Mouse (Mus musculus) skeletal muscle tissue, adult 2 months (tissue): ENCODE results near the gene Gcg.
A peak's percentile ranks its signal among the peaks of the same experiment; 100 is the strongest.

Experiments
- DNase-seq: peaks from one replicate; pipeline ENCODE4 v3.0.0-alpha.2; 2012; ENCODE audit warnings: low read depth, low spot score

The Gcg gene

DNA sequence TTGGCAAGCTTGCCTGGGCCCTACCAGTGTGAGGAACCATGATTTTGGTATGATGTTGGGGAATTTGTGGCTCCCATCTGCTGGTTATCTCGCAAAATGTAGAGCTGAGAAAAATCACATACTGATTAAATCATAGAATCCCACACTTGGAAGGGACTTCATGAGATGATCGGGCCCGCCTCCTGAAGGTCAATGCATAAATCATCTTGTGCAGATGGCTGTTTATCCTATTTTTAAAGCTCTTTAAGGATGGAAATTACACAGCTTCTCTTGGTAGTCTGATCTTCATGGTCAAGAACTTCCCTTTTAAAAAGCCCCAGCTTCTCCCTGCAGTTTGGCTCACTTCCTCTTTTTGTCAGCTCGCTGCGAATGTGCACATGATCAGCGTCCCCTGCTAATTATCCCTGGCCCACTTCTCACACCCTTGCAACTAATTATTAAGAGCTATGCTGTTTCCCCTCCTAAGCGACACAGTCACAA lies 23.2 kb downstream of the Gcg start:
- DNase-seq = peak; percentile 29

DNA sequence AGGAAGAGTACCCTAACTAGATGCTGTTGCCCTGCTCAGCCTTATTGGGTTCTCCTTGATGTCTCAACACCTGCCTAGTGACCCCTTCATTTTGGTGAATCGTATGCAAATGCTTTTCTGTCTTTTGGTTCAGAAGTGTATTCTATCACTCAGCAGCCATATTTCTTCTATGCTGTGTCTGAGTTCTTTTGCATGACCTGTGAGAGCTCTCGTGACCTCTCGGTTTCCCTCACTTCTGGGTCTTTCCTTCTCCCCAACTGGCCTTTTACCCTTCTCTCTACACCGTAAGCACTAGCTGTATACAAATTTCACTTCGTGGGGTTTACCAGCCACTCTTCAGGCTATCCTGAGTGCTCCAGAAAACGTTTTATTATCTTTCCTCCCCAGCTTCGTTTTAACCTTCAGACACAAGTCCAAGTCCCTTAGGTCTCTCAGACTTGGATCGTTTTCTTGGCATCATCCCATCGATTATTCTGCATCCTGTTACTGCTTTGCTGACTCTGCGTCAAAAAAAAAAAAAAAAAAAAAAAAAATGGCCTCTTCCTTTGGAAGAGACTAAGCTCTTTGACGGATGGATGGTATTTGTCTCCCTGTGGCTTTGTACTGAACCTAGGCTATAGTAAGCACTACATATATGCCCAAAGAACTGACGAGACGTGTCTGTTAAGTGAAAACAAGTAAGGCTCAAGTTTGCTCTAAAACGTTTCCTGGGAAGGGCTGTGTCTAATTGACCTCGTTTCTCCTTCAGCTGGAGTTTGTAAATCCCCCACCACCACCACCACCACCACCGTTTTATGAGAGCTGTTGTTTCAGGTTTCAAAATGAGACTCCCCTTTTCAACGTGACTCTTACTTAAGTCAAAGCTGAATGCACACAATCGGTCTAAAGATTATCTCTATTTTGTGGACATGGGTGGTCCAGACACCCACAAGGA lies 23.9 kb downstream of the Gcg start:
- DNase-seq = peak; percentile 57

DNA sequence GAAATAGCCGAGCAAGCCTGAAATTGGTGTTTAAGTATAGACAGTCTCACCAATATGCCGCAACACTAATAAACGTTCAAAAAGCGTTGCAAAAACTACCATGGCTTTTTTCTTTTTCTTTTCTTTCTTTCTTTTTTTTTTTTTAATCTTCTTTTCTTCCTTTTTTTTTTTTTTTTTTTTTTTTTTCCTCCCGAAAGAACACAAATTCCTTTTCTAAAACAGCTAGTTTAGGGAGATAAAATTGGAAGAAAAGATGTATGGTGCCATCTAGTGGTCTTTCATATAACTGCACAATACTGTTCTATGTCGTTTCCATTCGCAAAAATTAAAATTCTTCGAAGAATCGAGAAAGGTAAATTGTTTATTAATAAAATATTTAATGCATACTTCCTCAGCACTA lies 25.4 kb downstream of the Gcg start:
- no peak for DNase-seq

DNA sequence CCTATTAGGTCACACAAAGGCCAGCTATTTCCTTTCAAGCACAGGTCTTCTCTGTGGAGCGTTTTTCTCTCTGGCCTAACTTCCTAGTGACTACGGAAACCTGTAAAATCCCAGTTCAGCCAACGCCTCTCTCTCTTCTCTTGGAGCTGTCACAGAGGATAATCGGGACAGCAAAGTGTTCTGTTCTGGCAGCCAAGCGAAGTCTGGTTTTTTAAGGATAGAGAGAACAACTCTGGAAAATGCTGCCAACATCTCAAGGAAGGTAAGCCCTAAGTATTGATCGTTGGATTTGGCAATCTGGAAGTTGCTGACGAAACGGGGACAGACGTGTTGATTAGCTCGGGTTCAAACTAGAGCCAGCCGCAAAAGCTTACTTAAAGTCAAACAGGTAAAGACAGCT lies 28.5 kb downstream of the Gcg start:
- no peak for DNase-seq

DNA sequence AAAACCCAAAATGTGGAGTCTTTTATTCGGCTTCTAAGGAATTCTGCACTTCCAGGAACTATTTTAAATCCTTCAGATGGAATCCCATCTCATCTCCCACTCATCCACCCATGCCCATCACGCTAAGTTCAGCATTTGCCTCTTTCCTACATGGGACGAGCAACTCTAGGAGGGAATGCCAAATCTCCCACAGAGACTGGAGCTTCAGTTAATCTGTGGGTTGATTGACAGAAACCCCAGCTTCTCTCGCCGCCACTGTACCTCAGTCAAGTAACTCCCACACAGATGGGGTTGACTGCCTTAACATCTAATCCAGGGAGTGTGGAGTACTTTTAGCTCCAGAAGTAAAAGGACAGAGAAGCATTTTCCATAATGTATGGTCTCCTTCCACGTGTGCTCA lies 29.4 kb downstream of the Gcg start:
- no peak for DNase-seq

DNA sequence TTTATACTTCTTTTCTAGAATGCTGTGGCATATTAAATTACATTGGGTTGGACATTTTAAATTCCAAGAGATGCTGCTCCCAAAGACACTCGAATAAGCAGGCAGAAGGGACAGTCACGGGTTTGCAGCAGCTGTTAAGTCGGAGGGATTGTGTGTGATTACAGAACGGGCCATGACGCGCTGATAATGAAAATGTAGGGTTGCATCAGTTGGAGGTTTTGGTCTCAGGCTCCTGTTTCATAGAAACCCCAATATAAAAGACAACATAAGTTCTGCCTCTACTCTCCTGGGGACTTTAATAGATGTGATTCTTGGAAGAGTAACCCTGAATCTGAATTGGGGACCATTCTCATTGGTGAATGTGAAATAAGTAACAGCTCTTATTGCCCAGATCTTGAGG lies 33.1 kb downstream of the Gcg start:
- DNase-seq = no peak

DNA sequence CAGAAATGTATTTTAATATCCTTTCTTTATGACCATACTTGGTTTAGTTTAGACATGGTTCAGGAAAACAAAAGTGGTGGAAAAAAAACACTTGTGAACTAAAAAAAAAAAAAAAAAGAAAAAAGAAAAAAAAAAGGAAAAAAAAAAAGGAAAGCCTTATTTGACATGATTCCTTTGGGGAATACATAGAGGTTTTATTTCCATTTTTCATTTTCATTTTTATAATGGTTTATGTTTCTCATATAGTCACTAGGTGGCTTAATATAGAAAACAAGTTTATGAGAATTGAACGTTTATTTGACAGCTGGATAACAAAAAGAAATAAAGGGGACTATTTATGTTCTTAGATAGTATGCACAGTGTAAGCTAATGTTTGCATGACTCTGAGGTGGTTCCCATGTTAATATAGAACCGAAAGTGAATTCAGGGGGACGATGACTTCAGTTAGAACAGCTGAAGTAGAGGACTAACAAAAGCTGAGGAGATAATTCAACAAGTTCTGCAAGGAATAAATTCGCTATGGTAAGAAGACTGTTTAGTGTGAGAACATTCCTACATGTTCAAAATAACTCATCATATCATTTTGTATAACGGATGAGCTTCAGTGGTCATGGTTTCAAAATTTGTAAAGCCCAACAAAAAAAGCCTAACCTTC lies 33.6 kb downstream of the Gcg start:
- no peak for DNase-seq

DNA sequence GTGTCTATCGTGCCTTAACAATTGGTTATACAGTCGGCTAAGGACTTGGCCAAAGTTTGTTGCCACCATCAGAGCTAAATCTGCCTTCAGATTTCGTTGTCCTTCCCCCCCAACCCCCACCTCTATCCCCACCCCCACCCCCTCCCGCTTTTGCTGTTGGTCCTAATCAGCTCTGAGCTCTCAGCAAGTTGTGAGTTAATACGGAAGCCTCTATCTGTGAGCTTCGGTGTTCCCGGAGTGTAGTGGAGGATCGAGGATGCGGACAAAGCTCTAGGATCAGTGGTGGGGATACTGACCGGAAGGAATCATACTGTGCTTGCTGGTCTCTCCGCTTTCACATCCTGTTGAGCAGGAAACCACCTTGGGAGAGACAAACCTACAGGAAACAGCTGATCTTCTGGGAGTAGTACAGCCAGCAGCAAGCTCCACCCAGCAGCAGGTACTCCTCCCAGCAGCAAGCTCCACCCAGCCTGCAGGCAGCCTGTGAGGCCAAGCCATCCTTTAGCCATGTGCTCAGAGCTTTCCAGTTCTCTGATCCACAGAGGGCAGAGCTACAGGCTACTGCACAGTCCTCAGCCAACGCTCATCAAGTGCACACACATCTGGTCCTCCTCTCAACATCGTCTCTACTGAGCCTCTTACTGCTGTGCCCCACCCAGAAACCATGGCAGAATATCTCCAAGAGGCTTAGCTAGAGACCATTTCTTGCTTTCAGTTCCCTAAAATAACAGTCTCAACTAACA lies 42.5 kb downstream of the Gcg start:
- peak; percentile 68 for DNase-seq

DNA sequence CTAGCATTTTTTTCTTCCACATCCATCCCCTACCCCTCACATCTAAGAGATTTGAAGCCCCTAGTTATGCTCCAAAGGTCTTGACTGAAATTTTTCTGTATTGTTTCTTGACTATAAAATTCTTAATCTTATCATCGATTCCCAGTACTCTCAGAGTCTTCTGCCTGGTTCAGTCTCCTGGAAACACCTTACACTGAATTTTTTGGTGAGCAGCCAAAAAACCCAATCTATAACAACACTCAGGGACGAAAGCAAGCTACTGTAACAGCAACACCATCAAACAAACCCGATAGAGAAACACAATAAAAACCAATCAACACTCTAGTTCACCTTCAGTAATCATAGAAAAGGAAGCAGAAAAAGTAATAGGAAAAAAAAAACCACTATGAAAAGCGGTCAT lies 43.4 kb downstream of the Gcg start:
- no peak for DNase-seq

DNA sequence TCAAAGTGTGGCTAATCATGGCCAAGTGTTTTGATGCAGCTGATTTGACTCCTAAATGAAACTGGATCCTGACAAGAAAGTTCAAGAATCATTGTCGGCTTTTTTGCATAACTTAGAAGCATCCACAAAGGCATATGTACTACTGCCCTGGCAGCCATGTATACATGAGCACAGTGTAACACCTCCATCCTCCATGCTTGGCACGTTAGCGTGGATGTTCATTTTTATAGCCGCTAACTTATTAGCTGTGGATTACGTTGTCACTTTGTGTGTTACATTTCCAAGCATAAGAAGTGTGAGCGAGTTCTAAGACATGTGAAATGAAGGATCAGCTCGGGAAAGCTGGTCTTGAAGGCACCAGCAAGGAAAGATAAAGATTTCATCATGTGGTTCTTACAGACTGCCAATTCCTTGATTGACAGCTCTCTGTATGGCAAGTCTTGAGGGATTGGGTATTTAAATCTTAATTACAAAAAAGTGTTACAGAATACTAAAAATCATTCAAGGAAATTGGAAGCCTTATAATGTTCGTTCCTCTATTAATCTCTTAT lies 52.1 kb downstream of the Gcg start:
- DNase-seq = no peak

DNA sequence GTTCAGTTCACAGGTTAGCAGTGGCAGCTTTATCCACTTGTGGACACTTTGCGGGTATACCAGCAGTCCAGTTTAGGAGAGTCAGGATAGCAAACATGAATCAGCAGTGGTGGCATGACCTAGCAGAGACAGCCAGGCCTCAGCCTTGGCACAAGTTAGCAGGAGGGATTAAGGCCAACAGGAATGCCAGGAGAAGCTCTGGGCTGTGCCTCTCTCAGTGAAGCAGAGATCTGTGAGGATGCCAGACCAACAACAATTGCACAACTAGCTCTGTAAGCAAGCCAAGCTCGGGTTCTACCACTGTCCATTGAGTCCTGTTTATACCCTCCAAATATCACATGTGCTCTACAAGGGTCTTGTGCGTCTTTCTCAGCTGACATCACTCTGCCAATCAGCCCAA lies 57.5 kb downstream of the Gcg start:
- DNase-seq = peak; percentile 45
